Mouse (Mus musculus): ENCODE measurements around the gene Tnip2. TPM values are rescaled to one million over a fixed set of nuclear protein-coding genes. Genes with fewer than 3 reads are reported as not detected.

Tnip2 gene
- polyA plus RNA-seq, 1 experiment from 2014 or later = 23.4 TPM

DNA sequence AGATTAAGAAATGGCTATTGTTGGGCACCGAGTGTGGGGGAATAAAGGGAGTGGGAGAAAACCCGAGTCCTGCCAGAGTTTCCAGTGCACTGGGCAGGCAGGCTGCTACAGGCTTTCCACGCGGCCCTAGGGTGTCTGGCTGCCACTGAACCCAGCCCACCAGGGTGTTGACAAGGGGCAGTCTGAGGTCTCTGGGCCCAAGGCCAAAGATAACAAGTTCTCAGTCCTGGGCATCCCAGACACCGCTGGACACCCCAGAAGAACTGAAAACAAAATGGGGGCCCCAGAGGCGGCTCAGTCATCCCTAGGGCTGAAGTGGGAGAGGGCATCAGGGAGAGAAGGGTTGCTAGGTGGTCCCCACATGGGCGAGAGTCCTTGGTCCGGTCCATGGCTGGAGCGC, 67.6 kb downstream of the Tnip2 start:
- Histone ChIP-seq H3K4me3 (ENCODE audit: low read length) (no peak overlapping the region), H3K4me2 (ENCODE audit: low read depth, low read length) (no peak overlapping the region), H3K27ac (ENCODE audit: low read length) (no peak overlapping the region), H3K4me1 (replicated peaks; ENCODE audit: control insufficient read depth, insufficient read depth, low read length) (no peaks in the 10 kb centered on the region), H3K36me3 (ENCODE audit: control insufficient read depth, insufficient read depth, low read length) (peaks cover 38% of the 10 kb centered on the region), H3K9me3 (ENCODE audit: control insufficient read depth, low read length) (no peaks in the 10 kb centered on the region), H3K27me3 (ENCODE audit: control insufficient read depth, insufficient read depth, low read depth, low read length) (no peaks in the 10 kb centered on the region), H3K9ac (ENCODE audit: low read length) (no peak overlapping the region)
- WGBS = 75% methylated on average over 9 of the region's 9 CpGs
- no peak for ATAC-seq (ENCODE audit: low read depth)

Other genes with a start within 250 kb of the Tnip2 start
- 0.20 and 0.26 TPM in 2 replicates for gene Zfyve28, start 225.5 kb downstream of the Tnip2 start, polyA plus RNA-seq (2015; fragmentation: Nextera tagmentation; extraction: Ambion mirVana)
- gene Cfap99, start 225.4 kb downstream of the Tnip2 start, polyA plus RNA-seq (2015; fragmentation: Nextera tagmentation; extraction: Ambion mirVana) = 0.43 and 0.58 TPM in 2 replicates
- gene Rnf4, start 177.7 kb downstream of the Tnip2 start, polyA plus RNA-seq (2015; fragmentation: Nextera tagmentation; extraction: Ambion mirVana) = 147 and 158 TPM in 2 replicates
- gene Fam193a, start 144.1 kb downstream of the Tnip2 start, polyA plus RNA-seq (2015; fragmentation: Nextera tagmentation; extraction: Ambion mirVana) = 10.3 and 12.7 TPM in 2 replicates
- gene Sh3bp2, start 11.8 kb upstream of the Tnip2 start, polyA plus RNA-seq (2015; fragmentation: Nextera tagmentation; extraction: Ambion mirVana) = 5.9 and 11.0 TPM in 2 replicates
- 201 and 210 TPM in 2 replicates for gene Add1, start 59.7 kb upstream of the Tnip2 start, polyA plus RNA-seq (2015; fragmentation: Nextera tagmentation; extraction: Ambion mirVana)
- 146 and 148 TPM in 2 replicates for gene Mfsd10, start 123.2 kb upstream of the Tnip2 start, polyA plus RNA-seq (2015; fragmentation: Nextera tagmentation; extraction: Ambion mirVana)
- gene Nop14, start 146.2 kb upstream of the Tnip2 start, polyA plus RNA-seq (2015; fragmentation: Nextera tagmentation; extraction: Ambion mirVana) = 17.0 and 21.5 TPM in 2 replicates
- gene Grk4, start 146.4 kb upstream of the Tnip2 start, polyA plus RNA-seq (2015; fragmentation: Nextera tagmentation; extraction: Ambion mirVana) = 2.7 and 3.1 TPM in 2 replicates
- 10.1 and 12.5 TPM in 2 replicates for gene Htt, start 247.7 kb upstream of the Tnip2 start, polyA plus RNA-seq (2015; fragmentation: Nextera tagmentation; extraction: Ambion mirVana)

Data from lung, embryonic 16.5 days (tissue).